Mouse (Mus musculus) neural tube, embryonic 13.5 days (tissue): ENCODE measurements around the gene Bloc1s2. TPM values are rescaled to one million over a fixed set of nuclear protein-coding genes. Genes with fewer than 3 reads are reported as not detected.

ENCODE experiments used
- polyA plus RNA-seq: library from polyadenylated mRNA; unstranded; fragments of >200 nt; fragmentation: Nextera tagmentation; extraction: Ambion mirVana; gene quantifications from 2 replicates; pipeline ENCODE4 v1.2.1, GENCODE M21; 2015

Bloc1s2 gene
- polyA plus RNA-seq, 1 experiment from 2014 or later, result 171 TPM

Other genes starting within 250 kb of the Bloc1s2 start
- 9.3 and 10.3 TPM in 2 replicates for gene Dnmbp, start 206.3 kb downstream of the Bloc1s2 start, polyA plus RNA-seq
- 0.21 and 0.43 TPM in 2 replicates for gene Cpn1, start 159.9 kb downstream of the Bloc1s2 start, polyA plus RNA-seq
- gene Cyp2c23, start 117.2 kb downstream of the Bloc1s2 start, polyA plus RNA-seq, result not detected in 2 replicates
- gene Erlin1, start 76.7 kb downstream of the Bloc1s2 start, polyA plus RNA-seq, result 20.2 and 20.4 TPM in 2 replicates
- 58.5 and 61.2 TPM in 2 replicates for gene Chuk, start 39.0 kb downstream of the Bloc1s2 start, polyA plus RNA-seq
- gene Cwf19l1, start 10.6 kb downstream of the Bloc1s2 start, polyA plus RNA-seq, result 29.8 and 36.7 TPM in 2 replicates
- 1.8 and 2.3 TPM in 2 replicates for gene Pkd2l1, start 46.0 kb upstream of the Bloc1s2 start, polyA plus RNA-seq
- gene Scd3, start 56.8 kb upstream of the Bloc1s2 start, polyA plus RNA-seq, result 2.7 and 2.9 TPM in 2 replicates
- 255 and 272 TPM in 2 replicates for gene Scd2, start 147.2 kb upstream of the Bloc1s2 start, polyA plus RNA-seq
- gene Scd4, start 186.6 kb upstream of the Bloc1s2 start, polyA plus RNA-seq, result 0.06 TPM in 1 of 2 replicates, not detected in the other